Mouse (Mus musculus) CH12.LX (cell line): ENCODE results near the gene Osbpl11. TPM values are rescaled to one million over a fixed set of nuclear protein-coding genes. Genes with fewer than 3 reads are reported as not detected.

Source experiments
- DNase-seq: peaks from one replicate; pipeline ENCODE4 v3.0.0-alpha.2; 2013; ENCODE audit errors: extremely low read depth
- H3K27ac ChIP-seq: 2 replicates; pipeline ENCODE4 v1.5.1; 2012; ENCODE audit warnings: low read depth, mild to moderate bottlenecking, control low read depth, moderate library complexity; ENCODE audit not compliant: insufficient read depth
- H3K27me3 ChIP-seq: replicated peaks from 2 replicates; pipeline ENCODE3; 2012; ENCODE audit warnings: inconsistent platforms
- H3K36me3 ChIP-seq, 2 experiments: replicated peaks in 1 of 2; 2 replicates each; pipeline versions ENCODE3 to v1.6.1; 2012; ENCODE audit warnings: inconsistent platforms in 1 of 2, low read length in 1 of 2, mild to moderate bottlenecking in 1 of 2, mixed read lengths in 1 of 2, moderate library complexity in 1 of 2; ENCODE audit not compliant: control insufficient read depth in 1 of 2, insufficient read depth in 1 of 2
- H3K4me1 ChIP-seq, 2 experiments: 2 replicates each; pipeline ENCODE4 v1.6.1; 2012; ENCODE audit warnings: inconsistent platforms in 1 of 2, moderate library complexity in 1 of 2; ENCODE audit not compliant: insufficient read depth in 2 of 2, control insufficient read depth in 1 of 2
- H3K4me2 ChIP-seq: 2 replicates; pipeline ENCODE4 v1.6.1; 2012; ENCODE audit warnings: low read depth, mild to moderate bottlenecking, control low read depth; ENCODE audit not compliant: poor library complexity, insufficient read depth, severe bottlenecking
- H3K4me3 ChIP-seq, 3 experiments: fragments of 150-350 bp in 1 of 3; sonication (generic) in 1 of 3; replicated peaks in 1 of 3; 2 replicates each; pipeline versions ENCODE3 to v1.5.1; 2011 to 2012; ENCODE audit warnings: low read depth in 2 of 3, low read length in 2 of 3, mild to moderate bottlenecking in 2 of 3, moderate library complexity in 2 of 3, control low read depth in 1 of 3, improper control_type of control experiment in 1 of 3, inconsistent platforms in 1 of 3, mixed read lengths in 1 of 3; ENCODE audit not compliant: poor library complexity in 1 of 3
- H3K79me2 ChIP-seq: replicated peaks from 2 replicates; pipeline ENCODE4 v1.6.1; 2012; ENCODE audit warnings: mild to moderate bottlenecking, moderate library complexity; ENCODE audit not compliant: control insufficient read depth, poor library complexity, insufficient read depth, severe bottlenecking; ENCODE audit errors: extremely low read depth
- H3K9ac ChIP-seq: 2 replicates; pipeline ENCODE4 v1.6.1; 2012; ENCODE audit warnings: low read depth, mild to moderate bottlenecking, control low read depth, moderate library complexity; ENCODE audit not compliant: insufficient read depth
- H3K9me3 ChIP-seq: replicated peaks from 2 replicates; pipeline ENCODE3; 2012; ENCODE audit warnings: low read length, inconsistent platforms, mixed read lengths
- CTCF ChIP-seq, 2 experiments: IDR thresholded peaks in 1 of 2; conservative IDR thresholded peaks in 1 of 2; 2 replicates each; pipeline ENCODE4 v1.5.1; 2011 to 2012; ENCODE audit warnings: low read depth in 2 of 2, low read length in 2 of 2, improper control_type of control experiment in 1 of 2, inconsistent platforms in 1 of 2, mild to moderate bottlenecking in 1 of 2, moderate library complexity in 1 of 2
- E2F4 ChIP-seq: IDR thresholded peaks from 2 replicates; pipeline ENCODE4 v1.6.1; 2011; ENCODE audit warnings: low read depth, low read length, improper control_type of control experiment; ENCODE audit not compliant: insufficient replicate concordance
- ELF1 ChIP-seq: IDR thresholded peaks from 2 replicates; pipeline ENCODE4 v1.6.1; 2014; ENCODE audit warnings: low read depth, mild to moderate bottlenecking, inconsistent platforms, low read length, improper control_type of control experiment
- GABPA ChIP-seq: IDR thresholded peaks from 2 replicates; pipeline ENCODE4 v1.6.1; 2012; ENCODE audit warnings: low read depth, low read length, improper control_type of control experiment, inconsistent platforms; ENCODE audit not compliant: insufficient replicate concordance
- HCFC1 ChIP-seq: IDR thresholded peaks from 2 replicates; pipeline ENCODE4 v1.6.1; 2012; ENCODE audit warnings: low read depth, mild to moderate bottlenecking, inconsistent platforms, low read length, improper control_type of control experiment
- JUN ChIP-seq: IDR thresholded peaks from 2 replicates; pipeline ENCODE4 v1.6.1; 2011; ENCODE audit warnings: low read depth, mild to moderate bottlenecking, low read length, improper control_type of control experiment, moderate library complexity; ENCODE audit not compliant: insufficient read depth
- JUND ChIP-seq: conservative IDR thresholded peaks from 2 replicates; pipeline ENCODE4 v1.6.1; 2011; ENCODE audit warnings: low read depth, low read length, improper control_type of control experiment
- KAT2A ChIP-seq: IDR thresholded peaks from 2 replicates; pipeline ENCODE4 v1.6.1; 2012; ENCODE audit warnings: low read length, improper control_type of control experiment, inconsistent platforms; ENCODE audit not compliant: insufficient replicate concordance
- MAFK ChIP-seq: IDR thresholded peaks from 2 replicates; pipeline ENCODE4 v1.6.1; 2011; ENCODE audit warnings: low read length, improper control_type of control experiment; ENCODE audit not compliant: insufficient replicate concordance
- MAX ChIP-seq: IDR thresholded peaks from 2 replicates; pipeline ENCODE4 v1.6.1; 2011; ENCODE audit warnings: low read length, improper control_type of control experiment
- MAZ ChIP-seq: IDR thresholded peaks from 2 replicates; pipeline ENCODE4 v1.6.1; 2012; ENCODE audit warnings: low read depth, mild to moderate bottlenecking, inconsistent platforms, low read length, improper control_type of control experiment, moderate library complexity
- MEF2A ChIP-seq: IDR thresholded peaks from 2 replicates; pipeline ENCODE4 v1.6.1; 2014; ENCODE audit warnings: low read depth, mild to moderate bottlenecking, inconsistent platforms, low read length, improper control_type of control experiment, borderline replicate concordance
- MYC ChIP-seq: IDR thresholded peaks from 2 replicates; pipeline ENCODE4 v1.6.1; 2011; ENCODE audit warnings: low read depth, mild to moderate bottlenecking, improper control_type of control experiment, low read length
- NELFE ChIP-seq: IDR thresholded peaks from 2 replicates; pipeline ENCODE4 v1.6.1; 2011; ENCODE audit warnings: low read depth, low read length, improper control_type of control experiment
- NRF1 ChIP-seq: IDR thresholded peaks from 2 replicates; pipeline ENCODE4 v1.6.1; 2014; ENCODE audit warnings: low read depth, mild to moderate bottlenecking, inconsistent platforms, low read length, improper control_type of control experiment, moderate library complexity
- PAX5 ChIP-seq: IDR thresholded peaks from 2 replicates; pipeline ENCODE4 v1.6.1; 2012; ENCODE audit warnings: low read length, inconsistent platforms, mixed read lengths
- SIN3A ChIP-seq: IDR thresholded peaks from 2 replicates; pipeline ENCODE4 v1.6.1; 2012; ENCODE audit warnings: low read length, improper control_type of control experiment, inconsistent platforms
- SMC3 ChIP-seq: IDR thresholded peaks from 2 replicates; pipeline ENCODE4 v1.6.1; 2011; ENCODE audit warnings: low read depth, low read length, improper control_type of control experiment
- TBP ChIP-seq: conservative IDR thresholded peaks from 2 replicates; pipeline ENCODE4 v1.6.1; 2011; ENCODE audit warnings: low read depth, low read length, improper control_type of control experiment
- TCF12 ChIP-seq: IDR thresholded peaks from 2 replicates; pipeline ENCODE4 v1.6.1; 2014; ENCODE audit warnings: low read depth, mild to moderate bottlenecking, inconsistent platforms, low read length, improper control_type of control experiment
- ZC3H11A ChIP-seq: IDR thresholded peaks from 2 replicates; pipeline ENCODE4 v1.6.1; 2012; ENCODE audit warnings: low read depth, mild to moderate bottlenecking, inconsistent platforms, low read length, improper control_type of control experiment
- dilution Hi-C: fragments of 300-500 bp; cut with MboI; formaldehyde crosslinking; loops from 2 replicates; pipeline ENCODE4 v1.14.3; 2020; ENCODE audit warnings: low sequenced_read_pairs; ENCODE audit not compliant: extremely low pct_unique_long_range_greater_than_20kb, extremely low pct_ligation_motif_present
- in situ Hi-C: fragments of 300-500 bp; cut with MboI; formaldehyde crosslinking; loops from 3 replicates; pipeline ENCODE4 v1.14.3; 2019; ENCODE audit warnings: low sequenced_read_pairs, low pct_ligation_motif_present, low pct_unique_long_range_greater_than_20kb, mixed read lengths
- polyA plus RNA-seq: library from polyadenylated mRNA; unstranded; fragments of >175 nt; gene quantifications from 2 replicates; pipeline ENCODE4 v1.2.1, GENCODE M21; 2012; ENCODE audit warnings: low read depth; ENCODE audit not compliant: insufficient read length
- total RNA-seq, 2 experiments: library from RNA; depleted of rRNA; stranded (reverse); fragments of 300-350 nt in 1 of 2; fragments of >200 nt in 1 of 2; gene quantifications; 2 replicates each; pipeline ENCODE4 v1.2.3; 2012 to 2014

Osbpl11 gene
- total and polyA plus RNA-seq, 3 experiments, result 10.8 to 12.9 (median 11.4) TPM

DNA sequence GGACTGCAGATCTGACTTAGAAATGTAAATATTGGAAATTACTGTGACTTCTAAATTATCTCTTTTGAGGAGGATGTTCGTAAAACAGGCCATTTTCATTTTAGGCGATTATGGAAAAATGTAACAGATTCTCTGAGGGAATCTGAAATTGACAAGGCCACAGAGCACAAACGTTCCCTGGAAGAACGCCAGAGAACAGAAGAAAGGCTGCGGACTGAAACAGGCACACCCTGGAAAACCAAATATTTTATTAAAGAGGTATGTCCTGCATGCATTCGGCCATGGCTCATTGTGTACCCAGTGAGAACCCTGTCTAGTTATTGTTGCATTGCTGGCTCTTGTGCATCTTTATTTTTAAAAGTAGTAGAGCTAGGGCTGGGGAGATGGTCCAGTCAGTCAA, 51.3 kb downstream of the Osbpl11 start:
- Histone ChIP-seq H3K4me2 (no peak overlapping the region), H3K36me3 (peaks cover 39 to 80% of the 10 kb centered on the region in 2 experiments), H3K79me2 (no peaks in the 10 kb centered on the region)
- TF ChIP-seq TBP, result no peak
- no peak for TF ChIP-seq JUND
- TF ChIP-seq MEF2A, result no peak
- TF ChIP-seq MYC, result no peak
- TF ChIP-seq E2F4, result no peak
- TF ChIP-seq KAT2A, result no peak
- no peak for TF ChIP-seq TCF12
- no peak for TF ChIP-seq SMC3
- TF ChIP-seq MAFK, result no peak
- no peak for TF ChIP-seq ZC3H11A
- TF ChIP-seq SIN3A, result no peak
- no peak for TF ChIP-seq NELFE
- TF ChIP-seq CTCF (conservative IDR thresholded peaks at IDR 0.05 in 1 of 2, IDR thresholded peaks at IDR 0.05 in 1 of 2; ENCODE audit: low read depth in 2 of 2, low read length in 2 of 2), result no peak
- TF ChIP-seq MAZ, result no peak
- TF ChIP-seq GABPA, result no peak
- TF ChIP-seq, all 38 proteins: peak for 0
- H3K4me3 ChIP-seq, result no peak overlapping the region
- no peak overlapping the region for H3K9ac ChIP-seq
- H3K9me3 ChIP-seq, result no peaks in the 10 kb centered on the region
- dilution Hi-C loops (no loop called here), in situ Hi-C loops (no loop called here)
- no peak for DNase-seq
- peaks cover 0 to 15% of the 10 kb centered on the region in 2 experiments; a peak in 3 of 4 replicates for H3K4me1 ChIP-seq
- H3K27me3 ChIP-seq, result no peaks in the 10 kb centered on the region
- H3K27ac ChIP-seq, result no peak overlapping the region

DNA sequence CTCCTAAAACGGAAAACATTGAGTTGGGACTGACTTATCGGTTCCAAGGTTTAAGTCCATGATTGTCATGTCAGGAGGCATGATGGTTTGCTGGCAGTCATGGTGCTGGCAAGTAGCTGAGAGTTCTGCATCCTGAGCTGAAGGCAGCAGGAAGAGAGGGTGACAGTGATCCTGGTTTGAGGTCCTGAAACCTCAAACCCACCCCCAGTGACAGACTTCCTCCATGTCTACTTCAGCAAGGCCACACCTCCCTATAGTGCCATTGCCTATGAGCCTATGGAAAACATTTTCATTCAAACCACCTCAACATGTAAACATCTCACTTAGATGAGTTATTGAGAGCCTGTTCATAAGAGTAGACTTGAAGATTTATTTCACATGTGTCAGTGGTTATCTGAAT, 54.4 kb downstream of the Osbpl11 start:
- Histone ChIP-seq H3K27ac (no peak overlapping the region), H3K9ac (no peak overlapping the region)
- TF ChIP-seq NELFE (no peak), ELF1 (no peak), MAX (no peak), MYC (no peak), HCFC1 (no peak), JUN (no peak), GABPA (no peak), PAX5 (no peak), JUND (no peak), NRF1 (no peak)
- TF ChIP-seq, all 38 proteins: peak for 0
- Histone ChIP-seq H3K27me3 (no peaks in the 10 kb centered on the region), H3K4me2 (no peak overlapping the region), H3K36me3 (peaks cover 58 to 89% of the 10 kb centered on the region in 2 experiments), H3K9me3 (no peaks in the 10 kb centered on the region), H3K4me3 (no peak overlapping the region), H3K4me1 (peaks cover 2 to 12% of the 10 kb centered on the region in 2 experiments), H3K79me2 (no peaks in the 10 kb centered on the region)
- in situ Hi-C loops, result no loop called here
- dilution Hi-C loops, result no loop called here
- no peak for DNase-seq
